Mouse (Mus musculus): ENCODE measurements at regions not wholly inside any gene's neighbourhood (a gene's known extent, or its start where the extent isn't known, plus 50 kb on each side); places are given as distances from the start of the nearest gene placed in this dataset.

DNA sequence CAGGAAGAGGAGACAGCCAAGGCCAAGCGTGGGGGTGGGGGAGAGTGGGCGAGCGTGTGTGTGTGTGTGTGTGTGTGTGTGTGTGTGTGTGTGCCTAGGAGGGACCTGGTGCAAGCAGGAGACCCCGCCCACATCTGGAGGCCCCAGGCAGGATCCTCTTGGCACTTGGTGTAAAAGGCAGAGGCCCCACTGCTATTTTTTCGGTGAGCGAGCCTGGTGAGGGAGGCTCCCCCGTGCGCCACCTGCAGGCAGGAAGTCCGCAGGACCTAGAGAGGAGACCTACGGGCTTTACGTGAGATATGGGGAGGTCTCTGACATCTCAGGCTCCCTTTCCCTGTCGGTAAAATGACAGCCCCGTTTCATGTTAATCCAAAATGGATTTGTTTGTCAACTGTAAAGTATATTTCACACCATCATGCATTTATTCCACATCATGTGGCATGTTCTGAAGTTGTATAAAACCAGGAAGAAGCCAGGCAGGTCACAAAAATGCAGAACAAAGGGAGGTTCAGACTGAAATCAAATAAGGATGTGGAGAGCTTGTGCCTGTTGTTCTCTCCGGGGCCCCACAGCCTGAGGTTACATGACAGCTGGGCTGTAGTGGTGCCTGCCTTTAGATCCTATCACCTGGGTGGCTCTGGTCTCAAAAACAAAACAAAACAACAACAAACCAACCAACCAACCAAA, 89.3 kb upstream of the Tmpo start:
- WGBS: 23% methylated on average over 14 of the region's 14 CpGs

DNA sequence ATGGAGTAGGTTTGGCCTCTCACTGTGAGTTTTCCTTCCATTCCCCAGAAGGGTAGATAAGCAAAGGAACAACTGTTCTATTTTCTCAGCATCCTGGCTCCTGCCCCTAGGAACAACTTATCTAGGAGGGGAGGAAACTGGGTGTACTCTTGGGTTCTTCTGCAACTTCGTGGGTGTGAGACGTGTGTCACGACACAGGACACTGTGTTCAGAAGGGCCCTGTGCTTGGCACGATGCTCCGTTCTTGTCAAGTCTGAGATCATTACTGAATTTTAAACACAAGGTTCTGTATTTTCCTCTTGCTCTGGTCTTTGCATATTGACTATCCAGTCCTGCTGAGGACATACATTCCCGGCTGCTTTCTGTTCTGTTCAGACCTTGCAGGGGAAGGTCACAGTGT, 86.8 kb upstream of the Tmpo start:
- 96% methylated on average over 6 of the region's 6 CpGs for WGBS
- no peak overlapping the region for H3K27ac ChIP-seq

More for the DNA sequence above, 89.3 kb upstream of the Tmpo start:
- ATAC-seq (replicated peaks): peak; percentile 57
- Histone ChIP-seq H3K36me3 (replicated peaks) (no peaks in the 10 kb centered on the region), H3K4me2 (no peak overlapping the region), H3K4me1 (peaks cover 16% of the 10 kb centered on the region), H3K27ac (0 out of 2 replicates have a peak overlapping the region, but pooled peaks have one; percentile 4), H3K27me3 (replicated peaks) (no peaks in the 10 kb centered on the region), H3K9ac (no peak overlapping the region), H3K4me3 (no peak overlapping the region), H3K9me3 (no peaks in the 10 kb centered on the region)

DNA sequence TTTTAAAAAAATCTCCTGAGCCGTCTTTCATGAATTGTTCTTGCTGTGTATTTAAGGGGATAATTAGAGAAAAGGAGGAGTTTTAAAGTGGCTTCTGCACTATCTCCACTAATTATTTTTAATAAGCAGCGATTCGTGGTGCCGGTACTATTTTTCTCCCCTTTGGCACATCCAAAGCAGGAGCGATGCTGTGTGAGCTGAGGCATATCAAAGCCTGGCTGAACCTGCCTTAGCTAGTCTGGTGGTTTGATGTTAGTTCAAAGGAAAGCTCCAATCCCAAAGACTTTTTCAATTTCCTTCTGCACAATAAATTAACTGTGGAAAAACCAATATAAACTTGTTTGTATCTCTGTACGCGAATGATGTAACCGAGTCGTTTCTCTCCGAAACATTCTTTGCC, 79.3 kb upstream of the Tmpo start:
- H3K4me3 ChIP-seq: no peak overlapping the region
- H3K9ac ChIP-seq: no peak overlapping the region
- H3K9me3 ChIP-seq: no peaks in the 10 kb centered on the region
- no peak overlapping the region for H3K27ac ChIP-seq
- no peaks in the 10 kb centered on the region for H3K4me1 ChIP-seq
- peak; percentile 83 for ATAC-seq (replicated peaks)
- no peaks in the 10 kb centered on the region for H3K36me3 ChIP-seq (replicated peaks)
- no peak overlapping the region for H3K4me2 ChIP-seq
- no peaks in the 10 kb centered on the region for H3K27me3 ChIP-seq (replicated peaks)
- 67% methylated on average over 10 of the region's 10 CpGs for WGBS

More for the DNA sequence above, 86.8 kb upstream of the Tmpo start:
- Histone ChIP-seq H3K4me2 (no peak overlapping the region), H3K36me3 (replicated peaks) (no peaks in the 10 kb centered on the region), H3K4me3 (no peak overlapping the region), H3K9me3 (no peaks in the 10 kb centered on the region), H3K27me3 (replicated peaks) (no peaks in the 10 kb centered on the region), H3K9ac (no peak overlapping the region), H3K4me1 (peaks cover 16% of the 10 kb centered on the region)
- no peak for ATAC-seq (replicated peaks)

DNA sequence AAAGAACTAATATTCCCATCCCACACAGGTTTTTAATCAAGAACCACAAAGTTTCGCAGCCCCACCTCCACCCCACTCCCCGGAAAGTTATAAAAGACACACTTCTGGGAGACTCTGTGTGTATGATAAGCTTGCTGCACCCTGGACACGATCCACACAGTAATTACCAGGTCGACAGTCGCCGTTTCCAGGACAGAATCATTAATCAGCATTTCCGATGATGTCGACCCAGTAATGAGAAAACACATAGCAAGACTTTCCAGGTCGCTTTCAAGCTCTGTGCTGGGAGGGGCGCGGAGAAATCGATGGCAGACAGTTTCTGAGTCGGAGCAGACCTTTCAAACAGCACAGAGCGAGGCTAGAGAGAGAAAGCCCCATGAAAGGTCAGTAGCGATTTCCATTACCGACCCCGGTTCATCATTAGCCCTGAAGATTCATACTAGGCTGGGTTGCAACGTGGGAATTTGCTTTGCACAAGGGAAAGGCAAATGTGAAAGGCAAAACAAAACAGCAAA, 68.6 kb upstream of the Tmpo start:
- no peak for ATAC-seq (replicated peaks)
- H3K9ac ChIP-seq: no peak overlapping the region
- no peak overlapping the region for H3K4me3 ChIP-seq
- no peak overlapping the region for H3K27ac ChIP-seq
- no peaks in the 10 kb centered on the region for H3K36me3 ChIP-seq (replicated peaks)
- H3K4me2 ChIP-seq: peak overlapping the region; percentile 3; the same call in 1 of the 2 replicates
- no peaks in the 10 kb centered on the region for H3K4me1 ChIP-seq
- 66% methylated on average over 18 of the region's 18 CpGs for WGBS
- H3K27me3 ChIP-seq (replicated peaks): no peaks in the 10 kb centered on the region
- no peaks in the 10 kb centered on the region for H3K9me3 ChIP-seq

DNA sequence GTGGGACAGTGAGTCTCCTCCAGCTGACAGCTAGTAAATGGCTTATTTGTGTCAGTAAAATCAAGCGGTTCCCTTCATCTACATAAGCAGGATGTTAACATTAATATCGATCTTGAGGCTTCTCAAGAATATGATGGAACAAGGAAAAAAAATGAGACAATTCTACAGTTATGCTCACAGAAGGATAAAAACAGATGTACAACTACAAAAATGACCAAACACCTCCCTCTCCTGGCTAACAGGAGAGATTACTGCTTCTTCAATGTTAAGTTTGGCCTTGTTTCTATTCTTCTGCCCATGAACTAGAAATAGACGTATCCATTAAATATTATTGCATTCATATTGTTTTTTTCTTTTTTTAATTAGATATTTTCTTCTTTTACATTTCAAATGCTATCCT, 63.2 kb upstream of the Tmpo start:
- Histone ChIP-seq H3K4me2 (no peak overlapping the region), H3K4me3 (no peak overlapping the region), H3K27ac (no peak overlapping the region), H3K9ac (no peak overlapping the region), H3K9me3 (no peaks in the 10 kb centered on the region), H3K27me3 (replicated peaks) (no peaks in the 10 kb centered on the region), H3K36me3 (replicated peaks) (no peaks in the 10 kb centered on the region), H3K4me1 (peaks cover 10% of the 10 kb centered on the region)
- no peak for ATAC-seq (replicated peaks)
- WGBS: 86% methylated on average over 3 of the region's 3 CpGs

DNA sequence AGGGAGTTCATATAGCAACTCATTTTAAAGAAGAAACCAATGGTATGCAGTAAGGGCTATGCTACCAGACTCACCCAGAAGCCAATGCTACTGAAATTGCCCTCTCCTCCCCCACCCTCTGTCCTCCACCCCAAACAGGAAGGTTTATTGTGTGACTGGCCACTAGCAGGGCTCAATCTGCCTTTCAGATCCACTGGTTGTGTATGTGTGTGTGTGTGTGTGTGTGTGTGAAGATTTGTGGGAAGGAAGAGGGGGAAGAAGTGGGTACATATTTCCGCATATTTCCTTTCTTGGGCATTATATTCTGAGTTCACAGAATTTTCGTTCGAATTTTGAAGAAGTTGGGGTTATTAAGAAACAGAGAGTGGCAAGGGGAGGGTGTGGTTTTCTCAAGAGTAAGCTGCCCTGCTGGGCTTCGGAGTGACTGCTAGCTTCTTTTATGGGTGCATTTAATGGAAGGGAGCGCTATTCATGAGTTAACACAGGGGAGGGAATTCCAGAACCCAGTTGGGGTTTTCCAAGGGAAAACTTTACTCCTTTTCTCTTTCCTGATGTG, 61.5 kb upstream of the Tmpo start:
- H3K4me1 ChIP-seq: peaks cover 10% of the 10 kb centered on the region
- ATAC-seq (replicated peaks): no peak
- no peak overlapping the region for H3K4me2 ChIP-seq
- H3K36me3 ChIP-seq (replicated peaks): no peaks in the 10 kb centered on the region
- H3K27me3 ChIP-seq (replicated peaks): no peaks in the 10 kb centered on the region
- no peak overlapping the region for H3K9ac ChIP-seq
- 70% methylated on average over 5 of the region's 5 CpGs for WGBS
- no peak overlapping the region for H3K27ac ChIP-seq
- no peaks in the 10 kb centered on the region for H3K9me3 ChIP-seq
- H3K4me3 ChIP-seq: no peak overlapping the region

DNA sequence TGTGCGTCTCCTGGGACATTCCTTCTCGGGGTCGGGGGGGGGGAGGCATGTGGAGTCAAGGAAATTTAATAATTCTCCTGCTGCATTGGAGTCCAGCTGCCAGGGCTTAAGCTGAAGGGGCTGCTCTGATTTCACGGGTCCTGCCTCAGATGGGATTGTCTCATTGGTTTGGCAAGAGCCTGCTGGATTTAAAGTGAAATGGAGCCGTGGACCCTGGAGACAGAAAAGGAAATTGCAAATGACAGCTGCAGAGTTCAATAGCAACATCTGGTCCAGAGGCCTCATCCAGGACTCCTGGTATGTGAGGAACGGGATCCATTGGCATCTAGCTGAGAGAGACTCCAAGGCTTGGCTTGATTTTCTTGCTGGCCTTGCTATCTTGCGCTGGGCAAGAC, 60.5 kb upstream of the Tmpo start:
- H3K4me2 ChIP-seq: no peak overlapping the region; the same call in 1 of the 2 replicates
- H3K9ac ChIP-seq: no peak overlapping the region
- no peaks in the 10 kb centered on the region for H3K9me3 ChIP-seq
- no peaks in the 10 kb centered on the region for H3K36me3 ChIP-seq (replicated peaks)
- H3K4me1 ChIP-seq: peaks cover 10% of the 10 kb centered on the region
- no peak; the same call in 1 of the 2 replicates for ATAC-seq (replicated peaks)
- no peaks in the 10 kb centered on the region for H3K27me3 ChIP-seq (replicated peaks)
- H3K4me3 ChIP-seq: no peak overlapping the region
- 15% methylated on average over 7 of the region's 7 CpGs for WGBS
- H3K27ac ChIP-seq: peak overlapping the region; percentile 43; the same call in 1 of the 2 replicates

DNA sequence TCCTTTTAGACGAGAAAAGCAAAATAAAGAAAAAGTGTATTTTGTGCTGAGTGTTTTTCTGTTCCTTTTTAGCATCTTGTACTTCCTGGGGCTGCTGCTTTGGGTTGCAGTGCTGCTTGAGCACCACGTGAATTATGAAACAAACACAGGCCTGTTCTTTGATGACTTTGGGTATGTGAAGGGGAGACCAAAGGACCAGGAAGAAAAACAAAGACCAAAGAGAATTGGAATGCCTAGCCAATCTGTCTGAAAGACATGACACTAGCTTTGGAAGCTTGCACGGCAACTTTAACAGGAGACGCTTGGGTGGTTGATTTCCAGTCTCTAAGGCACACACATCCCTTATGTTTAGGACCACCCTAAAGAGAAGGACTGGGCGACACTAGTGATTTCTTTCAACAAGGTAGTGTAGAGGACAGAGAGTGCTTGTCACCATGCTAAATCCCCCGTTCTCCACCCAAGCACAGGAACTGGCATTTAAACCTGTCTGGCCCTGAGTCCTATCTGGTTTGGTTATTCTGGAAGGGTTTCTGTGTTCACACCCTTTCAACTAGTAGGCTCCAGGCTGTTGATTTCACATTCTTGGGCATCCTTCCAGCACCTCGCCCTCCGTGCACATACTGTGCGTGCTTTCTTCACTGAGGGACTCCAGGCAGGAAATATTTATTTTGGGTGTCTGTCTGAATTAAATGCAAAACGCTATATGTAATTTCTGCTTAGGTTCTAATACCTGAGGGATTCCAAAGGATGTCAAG, 59.9 kb upstream of the Tmpo start:
- no peaks in the 10 kb centered on the region for H3K9me3 ChIP-seq
- no peaks in the 10 kb centered on the region for H3K36me3 ChIP-seq (replicated peaks)
- peak overlapping the region; percentile 43; the same call in 1 of the 2 replicates for H3K27ac ChIP-seq
- H3K4me1 ChIP-seq: peaks cover 10% of the 10 kb centered on the region
- peak; percentile 43; the same call in 1 of the 2 replicates for ATAC-seq (replicated peaks)
- H3K27me3 ChIP-seq (replicated peaks): no peaks in the 10 kb centered on the region
- H3K9ac ChIP-seq: no peak overlapping the region
- no peak overlapping the region; the same call in 1 of the 2 replicates for H3K4me2 ChIP-seq
- WGBS: 39% methylated on average over 10 of the region's 10 CpGs
- H3K4me3 ChIP-seq: no peak overlapping the region

DNA sequence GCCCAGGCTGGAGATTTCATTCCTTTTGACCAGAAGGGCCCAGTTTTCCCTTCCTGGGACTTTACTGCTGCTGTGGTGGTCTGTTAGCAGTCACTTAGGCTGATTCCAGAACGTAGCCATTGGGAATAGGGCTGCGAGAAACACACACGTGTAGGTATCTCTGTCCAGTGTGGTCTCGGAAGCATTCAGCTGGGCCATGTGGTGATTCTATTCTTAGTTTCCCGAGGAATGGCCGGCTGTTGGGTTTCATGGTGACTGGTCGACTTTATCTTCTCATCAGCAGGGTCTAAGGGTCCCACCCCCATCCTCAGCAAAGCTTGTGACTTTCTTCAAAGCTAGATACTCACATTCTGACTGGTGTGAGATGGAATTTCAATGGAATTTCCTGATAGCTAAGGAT, 59.2 kb upstream of the Tmpo start:
- Histone ChIP-seq H3K4me3 (no peak overlapping the region), H3K27ac (no peak overlapping the region), H3K4me2 (no peak overlapping the region), H3K9ac (no peak overlapping the region), H3K27me3 (replicated peaks) (no peaks in the 10 kb centered on the region), H3K9me3 (no peaks in the 10 kb centered on the region), H3K4me1 (peaks cover 10% of the 10 kb centered on the region), H3K36me3 (replicated peaks) (no peaks in the 10 kb centered on the region)
- no peak for ATAC-seq (replicated peaks)
- 74% methylated on average over 7 of the region's 7 CpGs for WGBS

DNA sequence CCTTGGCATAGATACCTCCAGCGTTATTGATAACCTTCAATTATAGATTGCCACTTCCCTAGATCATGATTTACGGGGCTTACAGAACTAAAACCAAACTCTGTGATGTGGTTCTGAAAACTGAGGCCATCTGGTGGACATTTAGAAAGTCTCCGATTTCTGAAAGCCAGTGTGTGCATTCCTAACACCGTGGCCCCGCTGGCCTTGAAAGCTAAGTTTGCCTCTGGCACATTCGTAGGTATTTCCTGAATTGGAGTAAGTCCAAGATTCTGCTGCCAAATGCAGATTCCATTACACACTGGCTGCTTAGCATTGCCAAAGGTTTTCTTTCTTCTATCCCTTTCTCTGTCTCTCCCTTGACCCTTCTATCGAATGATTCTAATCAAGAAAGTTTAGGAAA, 55.7 kb upstream of the Tmpo start:
- Histone ChIP-seq H3K9me3 (no peaks in the 10 kb centered on the region), H3K4me1 (peaks cover 10% of the 10 kb centered on the region), H3K27me3 (replicated peaks) (no peaks in the 10 kb centered on the region), H3K27ac (no peak overlapping the region), H3K4me3 (no peak overlapping the region), H3K4me2 (no peak overlapping the region), H3K36me3 (replicated peaks) (no peaks in the 10 kb centered on the region), H3K9ac (no peak overlapping the region)
- WGBS: 27% methylated on average over 7 of the region's 7 CpGs
- 0 out of 2 replicates have a peak, but pooled peaks have one; percentile 28 for ATAC-seq (replicated peaks)

DNA sequence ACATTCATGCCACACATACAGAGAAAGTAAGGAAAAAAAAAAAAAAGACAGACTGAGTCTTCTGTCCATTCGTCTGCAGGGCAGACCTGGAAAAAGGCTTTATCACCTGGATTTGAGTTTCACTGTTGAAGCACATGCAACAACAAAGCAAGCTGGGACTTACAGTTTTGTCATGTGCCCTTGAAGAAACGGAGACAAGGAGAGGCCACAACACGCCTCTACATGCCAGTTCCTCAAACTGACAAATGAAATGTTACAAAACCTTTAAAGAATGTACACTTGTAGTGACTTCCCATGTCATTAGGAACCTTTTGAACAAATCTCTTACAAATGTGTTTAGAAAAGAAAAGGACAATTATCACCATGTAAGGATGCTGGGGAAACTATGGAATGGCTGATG, 53.6 kb upstream of the Tmpo start:
- ATAC-seq (replicated peaks): no peak
- no peak overlapping the region for H3K27ac ChIP-seq
- H3K4me1 ChIP-seq: peaks cover 3% of the 10 kb centered on the region; the same call in 1 of the 2 replicates
- H3K9me3 ChIP-seq: no peaks in the 10 kb centered on the region
- no peak overlapping the region for H3K4me2 ChIP-seq
- H3K27me3 ChIP-seq (replicated peaks): no peaks in the 10 kb centered on the region
- H3K4me3 ChIP-seq: no peak overlapping the region
- no peak overlapping the region for H3K9ac ChIP-seq
- WGBS: 85% methylated on average over 3 of the region's 3 CpGs
- H3K36me3 ChIP-seq (replicated peaks): no peaks in the 10 kb centered on the region

All from midbrain, embryonic 15.5 days (tissue).